Mouse (Mus musculus): Measurements from ENCODE around the gene Dffb. TPM values are rescaled to one million over a fixed set of nuclear protein-coding genes. Genes with fewer than 3 reads are reported as not detected.

Gene Dffb
- total and polyA plus RNA-seq, 3 experiments, result 25.1 to 25.2 TPM; not detected in 1

DNA sequence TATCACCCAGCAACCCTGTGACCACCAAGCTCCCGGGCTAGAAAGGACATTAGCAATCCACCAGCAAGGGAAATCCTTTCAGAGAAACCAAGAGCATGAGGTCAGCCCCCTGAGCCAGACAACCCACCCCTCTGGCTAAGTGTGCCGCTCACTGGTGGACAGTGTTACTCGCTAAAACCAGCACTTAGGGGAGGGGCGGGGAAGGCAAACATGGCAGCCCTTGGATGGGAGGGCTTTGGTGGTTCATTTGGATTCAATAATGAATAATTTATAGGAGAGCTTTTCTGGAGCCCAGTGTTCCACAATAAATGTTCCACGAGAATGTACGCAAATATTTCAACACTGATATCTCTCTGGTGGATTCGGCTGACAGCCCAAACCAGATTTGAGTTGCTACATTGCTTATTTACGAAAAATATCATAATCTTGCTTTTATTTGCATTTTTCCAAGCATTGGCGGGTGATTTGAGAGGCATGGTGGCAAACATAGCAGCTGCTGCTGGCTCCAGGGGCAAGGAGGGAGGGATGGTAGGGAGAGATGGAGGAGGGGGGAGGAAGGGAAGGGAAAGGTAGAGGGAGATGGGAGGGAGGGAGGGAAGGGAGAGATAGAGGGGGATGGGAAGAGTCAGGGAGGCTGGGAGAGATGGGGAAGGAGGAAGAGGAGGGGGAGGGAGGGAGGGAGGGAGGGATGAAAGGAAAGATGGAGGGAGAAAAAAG is 54.3 kb downstream of the Dffb start:
- TF ChIP-seq MAFK (IDR thresholded peaks at IDR 0.05; ENCODE audit: borderline replicate concordance, low read depth, low read length) (no peak), CHD2 (IDR thresholded peaks at IDR 0.05; ENCODE audit: low read length) (no peak), ZKSCAN1 (IDR thresholded peaks at IDR 0.05; ENCODE audit: low read depth, low read length) (no peak), BHLHE40 (IDR thresholded peaks at IDR 0.05; ENCODE audit: borderline replicate concordance, low read depth, low read length) (no peak), ZC3H11A (IDR thresholded peaks at IDR 0.05; ENCODE audit: low read depth, low read length) (no peak), ZNF384 (IDR thresholded peaks at IDR 0.05; ENCODE audit: low read depth, low read length) (no peak), NRF1 (IDR thresholded peaks at IDR 0.05; ENCODE audit: insufficient read depth, low read depth, low read length, poor library complexity, severe bottlenecking) (no peak), MYB (IDR thresholded peaks at IDR 0.05; ENCODE audit: low read depth, low read length) (no peak)
- H3K79me2 ChIP-seq (ENCODE audit: control insufficient read depth, insufficient read depth, low read length, poor library complexity), result no peaks in the 10 kb centered on the region
- H3K4me3 ChIP-seq (ENCODE audit: control insufficient read depth in 1 of 2, insufficient read depth in 1 of 2, low read depth in 2 of 2, low read length in 2 of 2), result no peak overlapping the region
- H3K9me3 ChIP-seq (replicated peaks; ENCODE audit: insufficient read depth, low read length), result no peaks in the 10 kb centered on the region
- no peak overlapping the region for H3K27ac ChIP-seq (ENCODE audit: control insufficient read depth, low read depth, low read length)
- no peak for DNase-seq (ENCODE audit: low read depth, low spot score)
- no peaks in the 10 kb centered on the region for H3K27me3 ChIP-seq (ENCODE audit: control insufficient read depth in 1 of 2, insufficient read depth in 2 of 2, low read length in 2 of 2)
- no peaks in the 10 kb centered on the region for H3K36me3 ChIP-seq (ENCODE audit: control insufficient read depth in 1 of 2, insufficient read depth in 2 of 2, low read length in 2 of 2)
- no peak overlapping the region for H3K9ac ChIP-seq (ENCODE audit: control insufficient read depth, low read depth, low read length, poor library complexity, severe bottlenecking)
- H3K4me1 ChIP-seq (ENCODE audit: control insufficient read depth in 1 of 2, insufficient read depth in 2 of 2, low read length in 2 of 2), result no peaks in the 10 kb centered on the region

GRCm38 (mm10) chr4:153917773-153918500 is 57.0 kb downstream of the Dffb start:
- H3K4me1 ChIP-seq (ENCODE audit: control insufficient read depth in 1 of 2, insufficient read depth in 2 of 2, low read length in 2 of 2), result no peaks in the 10 kb centered on the region
- H3K79me2 ChIP-seq (ENCODE audit: control insufficient read depth, insufficient read depth, low read length, poor library complexity), result no peaks in the 10 kb centered on the region
- no peak overlapping the region for H3K9ac ChIP-seq (ENCODE audit: control insufficient read depth, low read depth, low read length, poor library complexity, severe bottlenecking)
- DNase-seq (ENCODE audit: low read depth, low spot score), result no peak
- no peaks in the 10 kb centered on the region for H3K9me3 ChIP-seq (replicated peaks; ENCODE audit: insufficient read depth, low read length)
- no peaks in the 10 kb centered on the region for H3K27me3 ChIP-seq (ENCODE audit: control insufficient read depth in 1 of 2, insufficient read depth in 2 of 2, low read length in 2 of 2)
- TF ChIP-seq JUND (IDR thresholded peaks at IDR 0.05; ENCODE audit: low read depth, low read length) (no peak), CTCF (IDR thresholded peaks at IDR 0.05 in 2 of 3, conservative IDR thresholded peaks at IDR 0.05 in 1 of 3; ENCODE audit: control insufficient read depth in 1 of 3, insufficient read depth in 1 of 3, low read depth in 2 of 3, low read length in 3 of 3, poor library complexity in 1 of 3, severe bottlenecking in 1 of 3) (no peak), EP300 (IDR thresholded peaks at IDR 0.05; ENCODE audit: low read depth in 1 of 2, low read length in 2 of 2) (no peak), MAX (IDR thresholded peaks at IDR 0.05; ENCODE audit: low read length) (no peak), GATA1 (IDR thresholded peaks at IDR 0.05; ENCODE audit: low read depth, low read length) (no peak), RCOR1 (IDR thresholded peaks at IDR 0.05; ENCODE audit: low read depth, low read length) (no peak), UBTF (IDR thresholded peaks at IDR 0.05; ENCODE audit: borderline replicate concordance, insufficient read depth, low read depth, low read length) (no peak), ELF1 (IDR thresholded peaks at IDR 0.05; ENCODE audit: low read depth, low read length) (no peak), MAZ (IDR thresholded peaks at IDR 0.05; ENCODE audit: low read depth, low read length) (no peak), USF2 (IDR thresholded peaks at IDR 0.05; ENCODE audit: borderline replicate concordance in 1 of 2, insufficient read depth in 1 of 2, low read depth in 1 of 2, low read length in 2 of 2) (no peak)
- no peaks in the 10 kb centered on the region for H3K36me3 ChIP-seq (ENCODE audit: control insufficient read depth in 1 of 2, insufficient read depth in 2 of 2, low read length in 2 of 2)
- H3K4me3 ChIP-seq (ENCODE audit: control insufficient read depth in 1 of 2, insufficient read depth in 1 of 2, low read depth in 2 of 2, low read length in 2 of 2), result no peak overlapping the region
- H3K27ac ChIP-seq (ENCODE audit: control insufficient read depth, low read depth, low read length), result no peak overlapping the region

Other genes with a start within 250 kb of the Dffb start
- 42.2 and 48.0 TPM in 2 replicates for gene A430005L14Rik, start 17.9 kb downstream of the Dffb start, total RNA-seq (2012; rRNA removed)
- gene A430005L14Rik, start 17.9 kb downstream of the Dffb start, polyA plus RNA-seq (2012; ENCODE audit: insufficient read depth in 1 of 2, insufficient read length in 2 of 2, low read depth in 1 of 2, low replicate concordance in 2 of 2, missing spikeins in 1 of 2), result 10 to 100 TPM in 1 of 2 experiments, not detected in 1; 72.8 TPM
- gene Cep104, start 68 bp upstream of the Dffb start, total RNA-seq (2012; rRNA removed), result 8.3 and 8.5 TPM in 2 replicates
- gene Cep104, start 68 bp upstream of the Dffb start, polyA plus RNA-seq (2012; ENCODE audit: insufficient read depth in 1 of 2, insufficient read length in 2 of 2, low read depth in 1 of 2, low replicate concordance in 2 of 2, missing spikeins in 1 of 2), result 10 to 100 TPM in 1 of 2 experiments, not detected in 1; 19.9 TPM
- gene Lrrc47, start 36.6 kb upstream of the Dffb start, total RNA-seq (2012; rRNA removed), result 48.0 and 54.3 TPM in 2 replicates
- gene Lrrc47, start 36.6 kb upstream of the Dffb start, polyA plus RNA-seq (2012; ENCODE audit: insufficient read depth in 1 of 2, insufficient read length in 2 of 2, low read depth in 1 of 2, low replicate concordance in 2 of 2, missing spikeins in 1 of 2), result 100 to 1,000 TPM in 1 of 2 experiments, not detected in 1; 117 TPM
- 122 and 188 TPM in 2 replicates for gene Smim1, start 51.1 kb upstream of the Dffb start, total RNA-seq (2012; rRNA removed)
- gene Smim1, start 51.1 kb upstream of the Dffb start, polyA plus RNA-seq (2012; ENCODE audit: insufficient read depth in 1 of 2, insufficient read length in 2 of 2, low read depth in 1 of 2, low replicate concordance in 2 of 2, missing spikeins in 1 of 2), result 100 to 1,000 TPM; 118 to 219 TPM
- not detected in 2 replicates for gene Ccdc27, start 67.6 kb upstream of the Dffb start, total RNA-seq (2012; rRNA removed)
- under 1 TPM in 1 of 2 experiments, not detected in 1; 0.49 TPM for gene Ccdc27, start 67.6 kb upstream of the Dffb start, polyA plus RNA-seq (2012; ENCODE audit: insufficient read depth in 1 of 2, insufficient read length in 2 of 2, low read depth in 1 of 2, low replicate concordance in 2 of 2, missing spikeins in 1 of 2)
- 0.04 TPM in 1 of 2 replicates, not detected in the other for gene Trp73, start 165.1 kb upstream of the Dffb start, total RNA-seq (2012; rRNA removed)
- gene Trp73, start 165.1 kb upstream of the Dffb start, polyA plus RNA-seq (2012; ENCODE audit: insufficient read depth in 1 of 2, insufficient read length in 2 of 2, low read depth in 1 of 2, low replicate concordance in 2 of 2, missing spikeins in 1 of 2), result under 1 TPM in 1 of 2 experiments, not detected in 1; 0.03 TPM
- 41.7 and 49.7 TPM in 2 replicates for gene Wrap73, start 167.2 kb upstream of the Dffb start, total RNA-seq (2012; rRNA removed)
- gene Wrap73, start 167.2 kb upstream of the Dffb start, polyA plus RNA-seq (2012; ENCODE audit: insufficient read depth in 1 of 2, insufficient read length in 2 of 2, low read depth in 1 of 2, low replicate concordance in 2 of 2, missing spikeins in 1 of 2), result 10 to 100 TPM in 1 of 2 experiments, not detected in 1; 49.7 TPM
- 43.5 and 49.3 TPM in 2 replicates for gene Tprgl, start 185.5 kb upstream of the Dffb start, total RNA-seq (2012; rRNA removed)
- 100 to 1,000 TPM in 1 of 2 experiments, 10 to 100 TPM in 1; 67.4 to 163 TPM for gene Tprgl, start 185.5 kb upstream of the Dffb start, polyA plus RNA-seq (2012; ENCODE audit: insufficient read depth in 1 of 2, insufficient read length in 2 of 2, low read depth in 1 of 2, low replicate concordance in 2 of 2, missing spikeins in 1 of 2)
- 0.12 TPM in 1 of 2 replicates, not detected in the other for gene Megf6, start 195.6 kb upstream of the Dffb start, total RNA-seq (2012; rRNA removed)
- under 1 TPM in 1 of 2 experiments, not detected in 1; 0.07 TPM for gene Megf6, start 195.6 kb upstream of the Dffb start, polyA plus RNA-seq (2012; ENCODE audit: insufficient read depth in 1 of 2, insufficient read length in 2 of 2, low read depth in 1 of 2, low replicate concordance in 2 of 2, missing spikeins in 1 of 2)

Data from MEL (cell line).